Mouse (Mus musculus) midbrain, embryonic 11.5 days (tissue): ENCODE results near the gene Large1. TPM values are rescaled to one million over a fixed set of nuclear protein-coding genes. Genes with fewer than 3 reads are reported as not detected.
A peak's percentile ranks its signal among the peaks of the same experiment; 100 is the strongest.

Source experiments
- ATAC-seq: fragments of 200-750 bp; cut with Nextera tagmentation; 2 replicates; pipeline ENCODE4 v1.8.0; 2017; ENCODE audit warnings: moderate TSS enrichment, moderate library complexity; ENCODE audit not compliant: low FRiP score
- DNase-seq: peaks from one replicate; pipeline ENCODE4 v3.0.0; 2015; ENCODE audit warnings: low spot score; ENCODE audit errors: missing footprints
- H3K27ac ChIP-seq: fragments of 300-500 bp; sonication (generic); 2 replicates; pipeline ENCODE4 v1.5.1; 2014; ENCODE audit warnings: low read depth, low read length
- H3K27me3 ChIP-seq: fragments of 300-500 bp; sonication (generic); 2 replicates; pipeline ENCODE4 v1.6.1; 2014; ENCODE audit warnings: mild to moderate bottlenecking, low read length, moderate library complexity, mixed read lengths; ENCODE audit not compliant: control insufficient read depth, insufficient read depth
- H3K36me3 ChIP-seq: fragments of 300-500 bp; sonication (generic); 2 replicates; pipeline ENCODE4 v1.6.1; 2014; ENCODE audit warnings: mild to moderate bottlenecking, low read length, moderate library complexity, mixed read lengths; ENCODE audit not compliant: control insufficient read depth, insufficient read depth
- H3K4me1 ChIP-seq: fragments of 300-500 bp; sonication (generic); 2 replicates; pipeline ENCODE4 v1.6.1; 2014; ENCODE audit warnings: low read length; ENCODE audit not compliant: control insufficient read depth, insufficient read depth
- H3K4me2 ChIP-seq: fragments of 300-500 bp; sonication (generic); 2 replicates; pipeline ENCODE4 v1.6.1; 2014; ENCODE audit warnings: mild to moderate bottlenecking, moderate library complexity
- H3K4me3 ChIP-seq: fragments of 300-500 bp; sonication (generic); 2 replicates; pipeline ENCODE4 v1.5.1; 2014; ENCODE audit warnings: low read depth, low read length
- H3K9ac ChIP-seq: fragments of 300-500 bp; sonication (generic); 2 replicates; pipeline ENCODE4 v1.6.1; 2014; ENCODE audit warnings: low read length
- H3K9me3 ChIP-seq: fragments of 300-500 bp; sonication (generic); 2 replicates; pipeline ENCODE4 v1.6.1; 2016; ENCODE audit warnings: low read length; ENCODE audit not compliant: control insufficient read depth
- WGBS: fragments of 180-500 bp; shearing (Covaris S2); extraction: QIAGEN DNeasy Blood & Tissue Kit; methylation state at CpG from one replicate; pipeline ENCODE4 v1.1.7; 2014; 5-methylcytosine and 5-hydroxymethylcytosine counted together
- microRNA-seq: library from miRNA; unstranded; fragments of <30 nt; microRNA quantifications from one replicate; pipeline ENCODE4, GENCODE M21; 2017
- polyA plus RNA-seq: library from polyadenylated mRNA; unstranded; fragments of >200 nt; fragmentation: Nextera tagmentation; extraction: Ambion mirVana; gene quantifications from 2 replicates; pipeline ENCODE4 v1.2.1, GENCODE M21; 2014

Gene Large1
- polyA plus RNA-seq, 1 experiment from 2014 or later, result 8.4 TPM

- WGBS, result 88% methylated on average over 2 of the region's 2 CpGs
- H3K27ac ChIP-seq, result no peak overlapping the region
- no peaks in the 10 kb centered on the region for H3K4me1 ChIP-seq
- no peak for ATAC-seq
- no peak overlapping the region for H3K4me3 ChIP-seq
- H3K27me3 ChIP-seq, result no peaks in the 10 kb centered on the region
- no peak overlapping the region for H3K9ac ChIP-seq
- no peak overlapping the region for H3K4me2 ChIP-seq
- DNase-seq, result no peak
- no peaks in the 10 kb centered on the region for H3K36me3 ChIP-seq
- no peaks in the 10 kb centered on the region for H3K9me3 ChIP-seq
Measured at GRCm38 (mm10) chr8:72801583-72801982, 551.8 kb downstream of the Large1 start.

DNA sequence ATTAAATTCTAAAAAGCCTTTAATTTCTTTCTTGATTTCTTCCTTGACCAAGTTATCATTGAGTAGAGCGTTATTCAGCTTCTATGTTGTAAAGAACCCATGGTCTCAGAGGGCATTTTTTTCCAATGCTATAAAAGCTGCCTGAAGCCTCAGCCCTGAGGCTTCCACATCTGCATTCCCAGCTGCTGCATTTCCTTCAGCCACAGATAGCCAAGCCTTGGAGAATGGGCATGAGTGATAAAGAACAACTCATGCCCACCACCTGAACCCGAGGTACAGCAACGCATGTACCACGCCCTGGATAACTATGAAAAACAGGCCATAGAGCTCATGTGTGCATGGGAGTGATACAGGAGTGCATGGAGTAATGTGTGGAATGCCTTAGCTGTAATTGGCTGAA lies 572.7 kb downstream of the Large1 start:
- DNase-seq (peak; percentile 45), ATAC-seq (no peak)
- no peak overlapping the region for H3K9ac ChIP-seq
- no peak overlapping the region for H3K4me2 ChIP-seq
- no peaks in the 10 kb centered on the region for H3K9me3 ChIP-seq
- no peaks in the 10 kb centered on the region for H3K27me3 ChIP-seq
- 92% methylated on average over 4 of the region's 4 CpGs for WGBS
- no peaks in the 10 kb centered on the region for H3K36me3 ChIP-seq
- H3K4me3 ChIP-seq, result no peak overlapping the region
- no peak overlapping the region for H3K27ac ChIP-seq
- H3K4me1 ChIP-seq, result no peaks in the 10 kb centered on the region

- Histone ChIP-seq H3K9ac (no peak overlapping the region), H3K4me3 (no peak overlapping the region), H3K27ac (no peak overlapping the region), H3K36me3 (no peaks in the 10 kb centered on the region), H3K27me3 (no peaks in the 10 kb centered on the region), H3K4me1 (no peaks in the 10 kb centered on the region), H3K4me2 (no peak overlapping the region), H3K9me3 (no peaks in the 10 kb centered on the region)
- peak; percentile 45 for DNase-seq
- WGBS, result 92% methylated on average over 1 of the region's 1 CpGs
- ATAC-seq, result no peak
Measured at GRCm38 (mm10) chr8:72777797-72778196, 575.5 kb downstream of the Large1 start.

DNA sequence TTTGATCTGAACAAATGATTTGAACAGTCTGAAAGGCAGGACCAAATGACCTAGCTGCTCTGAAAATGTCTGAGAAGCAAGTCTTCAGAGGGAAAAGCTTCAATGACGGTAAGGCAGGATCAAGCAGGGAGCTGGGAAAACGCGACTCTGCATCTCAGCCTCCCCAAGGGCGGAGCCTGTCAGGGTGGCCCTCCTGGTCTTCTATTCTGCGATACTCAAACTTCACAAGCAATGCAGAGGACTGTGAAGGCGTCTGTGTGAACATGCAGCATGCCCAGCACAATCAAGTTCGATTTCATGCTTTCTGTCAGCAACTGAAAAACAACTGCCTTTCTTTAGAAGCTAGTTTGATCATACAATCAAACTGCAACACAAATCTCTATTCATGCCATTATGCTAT lies 586.6 kb downstream of the Large1 start:
- Histone ChIP-seq H3K4me3 (no peak overlapping the region), H3K9ac (no peak overlapping the region), H3K9me3 (no peaks in the 10 kb centered on the region), H3K36me3 (no peaks in the 10 kb centered on the region), H3K4me1 (no peaks in the 10 kb centered on the region), H3K27ac (no peak overlapping the region), H3K4me2 (no peak overlapping the region), H3K27me3 (no peaks in the 10 kb centered on the region)
- WGBS, result 33% methylated on average over 7 of the region's 7 CpGs
- ATAC-seq (peak; percentile 75), DNase-seq (peak; percentile 80)

DNA sequence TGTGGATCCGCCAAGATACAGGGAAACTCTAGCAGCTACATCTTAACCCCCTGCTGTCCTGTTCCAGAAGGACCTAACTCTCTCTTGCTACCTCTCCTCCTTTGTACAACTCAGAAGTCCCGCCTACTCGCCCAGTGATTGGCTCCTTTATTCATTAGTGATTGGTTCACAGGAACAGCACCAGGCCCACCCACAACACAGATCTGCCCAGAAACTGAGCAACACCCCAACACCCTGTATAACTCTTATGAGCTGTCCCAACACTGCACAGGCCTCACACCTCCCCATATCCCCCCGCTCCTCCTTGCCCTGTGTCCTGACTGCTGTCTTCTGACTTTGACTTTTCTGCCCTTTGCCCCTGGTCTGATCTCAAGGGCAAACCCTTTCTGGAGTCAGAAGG lies 587.6 kb downstream of the Large1 start:
- DNase-seq, result no peak
- no peaks in the 10 kb centered on the region for H3K36me3 ChIP-seq
- ATAC-seq, result peak; percentile 28; the same call in 1 of the 2 replicates
- H3K4me1 ChIP-seq, result no peaks in the 10 kb centered on the region
- 62% methylated on average over 4 of the region's 4 CpGs for WGBS
- no peak overlapping the region for H3K4me3 ChIP-seq
- no peak overlapping the region for H3K27ac ChIP-seq
- no peak overlapping the region for H3K4me2 ChIP-seq
- no peaks in the 10 kb centered on the region for H3K9me3 ChIP-seq
- no peaks in the 10 kb centered on the region for H3K27me3 ChIP-seq
- H3K9ac ChIP-seq, result no peak overlapping the region

Small RNA genes within 50 kb of the gene (microRNA-seq; reads per million reads assigned to microRNA genes)
- gene Mir28b, result 2.7 reads per million, percentile 10 among the genes with 10 or more reads in this experiment
